Mouse (Mus musculus): Measurements from ENCODE around the gene Fam178b.
"Not testable (repeated sequence)": the region's sequence is repeated elsewhere in the genome, so short reads cannot be mapped to it uniquely, and the experiment has no call there.

Fam178b gene

DNA sequence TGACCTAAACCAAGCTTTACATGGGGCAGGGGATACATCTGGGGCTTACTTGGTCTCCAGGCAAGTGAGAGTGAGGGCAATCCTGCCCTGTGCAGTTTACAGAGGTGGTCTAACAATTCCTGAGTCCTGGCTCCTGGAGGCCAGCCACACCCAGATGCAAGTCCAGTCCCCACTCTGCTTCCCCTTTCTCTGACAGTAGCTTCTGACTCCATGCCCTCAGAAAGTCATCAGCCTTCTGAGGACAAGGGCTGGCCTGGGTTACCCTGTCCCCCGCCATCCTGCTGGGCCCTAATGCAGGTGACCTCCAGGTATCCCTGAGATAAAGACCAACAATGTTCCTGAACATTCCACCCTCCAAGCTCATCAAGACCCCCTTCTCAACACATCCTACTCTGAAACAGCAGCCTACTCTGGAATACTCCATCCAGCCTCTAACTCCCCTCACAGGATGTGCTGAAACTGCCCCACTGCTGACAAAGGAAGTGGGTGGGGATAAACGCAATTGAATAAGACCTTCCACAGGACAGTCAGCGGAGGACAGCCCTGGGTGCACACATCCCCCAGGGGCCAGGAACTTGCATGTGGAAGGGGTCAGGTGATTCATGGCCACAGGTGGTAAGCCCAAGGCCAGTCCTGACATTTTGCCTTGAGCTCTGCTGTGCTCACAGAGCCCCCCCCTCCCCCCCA is 52.8 kb downstream of the Fam178b start:
- no peak for DNase-seq (ENCODE audit: low spot score)

DNA sequence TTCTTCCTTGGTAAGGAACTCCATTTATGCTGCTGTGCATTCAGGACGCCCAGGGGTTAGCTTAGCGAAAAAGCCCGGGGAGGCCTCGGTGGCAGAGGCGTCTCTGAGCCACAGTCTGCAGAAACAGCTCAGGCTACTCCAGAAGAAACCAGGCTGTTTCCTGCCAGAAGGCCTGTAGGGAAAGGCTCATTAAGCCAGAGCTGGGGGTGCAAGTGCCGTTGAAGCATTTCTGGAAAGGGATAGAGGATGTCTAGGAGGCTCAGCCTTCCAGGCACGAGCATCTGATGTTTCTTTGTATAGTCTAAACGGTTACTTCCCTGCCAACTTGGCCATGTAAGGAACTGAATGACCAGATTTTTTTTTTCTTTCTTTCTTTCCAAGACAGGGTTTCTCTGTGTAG is 54.4 kb downstream of the Fam178b start:
- DNase-seq (ENCODE audit: low spot score) = no peak

DNA sequence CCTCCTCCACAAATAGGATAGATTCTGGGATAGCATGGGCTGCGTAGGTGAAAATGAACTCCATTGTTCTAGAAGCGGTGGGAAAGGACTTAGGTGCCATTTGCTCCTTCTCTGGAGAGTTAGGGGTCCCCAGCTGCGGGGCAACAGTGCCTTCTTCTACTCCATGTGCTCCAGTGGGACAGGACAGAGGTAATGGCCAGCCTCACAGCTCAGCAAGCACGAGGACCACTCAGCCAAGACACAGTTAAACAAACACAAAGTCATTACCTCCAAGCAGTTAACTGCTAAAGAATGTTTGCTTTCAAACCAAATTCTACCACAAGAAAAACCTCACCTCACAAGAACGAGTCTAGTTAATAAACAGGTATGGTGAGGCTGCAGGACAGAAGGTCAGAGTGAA is 57.5 kb downstream of the Fam178b start:
- no peak for DNase-seq (ENCODE audit: low spot score)

GRCm38 (mm10) chr1:36615958-36616357 is 67.0 kb downstream of the Fam178b start:
- not testable (repeated sequence) for DNase-seq (ENCODE audit: low spot score)

DNA sequence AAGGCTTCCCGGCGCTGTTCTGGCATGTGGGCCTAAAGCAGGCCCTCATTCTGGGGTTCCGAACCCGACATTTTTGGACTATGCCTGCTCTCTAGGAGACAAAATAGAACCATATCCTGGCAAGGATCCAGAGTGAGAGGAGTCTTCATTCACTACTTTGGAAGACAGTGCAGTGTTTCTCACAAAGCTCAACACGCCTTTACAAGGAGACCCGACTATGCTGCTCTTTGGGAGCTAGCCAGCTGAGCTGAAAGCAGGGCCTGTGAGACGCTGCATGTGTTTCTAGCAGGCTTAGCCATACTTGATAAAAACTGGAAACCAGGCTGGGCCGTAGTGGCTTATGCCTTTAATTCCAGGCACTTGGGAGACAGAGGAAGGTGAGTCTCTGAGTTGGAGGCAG is 67.8 kb downstream of the Fam178b start:
- DNase-seq (ENCODE audit: low spot score) = no peak

DNA sequence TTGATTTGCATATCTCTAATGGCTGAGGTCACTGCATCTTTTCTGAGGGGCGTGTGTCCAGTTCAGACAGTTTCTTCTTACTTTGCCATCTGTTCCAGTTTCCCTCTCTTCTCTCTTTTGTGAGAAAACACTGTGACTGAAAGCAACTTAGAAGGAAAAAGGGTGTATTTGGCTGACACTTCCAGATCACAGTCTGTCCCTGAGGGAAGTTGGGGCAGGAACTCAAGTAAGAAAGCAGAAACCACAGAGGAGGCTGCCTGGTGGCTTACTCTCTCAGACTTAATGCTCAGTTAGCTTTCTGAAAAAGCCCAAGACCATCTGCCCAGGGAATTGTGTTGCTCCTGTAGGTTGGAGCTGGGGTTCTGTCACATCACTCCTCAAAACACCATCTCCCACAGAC is 68.4 kb downstream of the Fam178b start:
- no peak for DNase-seq (ENCODE audit: low spot score)

GRCm38 (mm10) chr1:36613374-36613895 is 69.5 kb downstream of the Fam178b start:
- no peak for DNase-seq (ENCODE audit: low spot score)

- DNase-seq (ENCODE audit: low spot score) = no peak
These were observed 70.6 kb downstream of the Fam178b start for GRCm38 (mm10) chr1:36612362-36612761.

DNA sequence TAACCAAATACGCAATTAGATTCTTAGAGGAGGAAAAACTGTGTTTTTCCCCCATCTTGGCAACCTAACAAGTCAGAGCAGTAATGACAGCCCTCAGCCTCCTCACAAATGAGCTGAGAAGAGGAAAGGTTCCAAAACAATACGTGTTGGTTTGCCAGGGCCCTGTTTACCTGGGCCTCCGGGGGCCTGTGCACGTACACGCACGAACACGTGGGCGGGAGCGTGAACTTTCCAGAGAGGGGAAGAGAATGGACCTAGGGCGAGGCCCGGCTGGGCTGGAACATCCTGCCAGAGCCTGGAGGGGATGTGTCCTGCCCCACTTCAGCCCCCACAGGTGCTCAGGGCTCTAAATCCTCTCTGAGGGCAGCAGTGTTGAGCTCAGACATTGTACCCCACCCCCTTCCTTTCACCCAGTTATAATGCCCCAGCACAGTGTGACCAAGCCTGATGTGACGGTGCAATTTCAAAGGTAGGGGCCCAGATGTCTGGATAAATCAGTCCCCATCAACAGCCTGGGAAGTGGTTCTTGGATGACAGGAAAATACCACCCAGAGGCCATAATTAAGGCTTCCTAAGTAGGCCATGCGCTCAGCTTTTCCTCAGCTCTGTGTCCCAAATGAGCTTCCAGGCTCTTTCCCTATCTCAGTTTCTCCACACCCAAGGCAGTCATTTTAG is 71.4 kb downstream of the Fam178b start:
- DNase-seq (ENCODE audit: low spot score) = no peak

- DNase-seq (ENCODE audit: low spot score) = no peak
These were observed 74.8 kb downstream of the Fam178b start for GRCm38 (mm10) chr1:36608211-36608610.

DNA sequence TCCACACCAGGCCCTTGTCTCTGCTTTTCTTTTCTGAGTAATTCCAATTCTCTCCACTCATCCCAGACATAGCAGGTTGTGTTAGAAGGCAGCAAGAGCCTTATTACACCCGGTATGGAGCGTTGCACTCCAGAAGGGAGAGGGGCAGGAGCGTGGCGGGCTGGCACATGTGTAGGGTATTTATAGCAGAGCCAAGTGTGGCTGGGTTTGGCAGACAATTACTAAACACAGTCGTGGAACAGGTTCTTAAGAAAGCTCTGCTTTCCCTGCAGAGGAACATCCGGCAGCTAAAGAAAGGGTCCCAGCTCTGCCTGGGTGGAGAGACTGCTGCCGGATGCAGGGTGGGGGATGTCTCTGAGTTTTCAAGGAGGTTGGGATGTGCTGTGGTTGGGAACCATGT is 76.0 kb downstream of the Fam178b start:
- DNase-seq (ENCODE audit: low spot score) = no peak

DNA sequence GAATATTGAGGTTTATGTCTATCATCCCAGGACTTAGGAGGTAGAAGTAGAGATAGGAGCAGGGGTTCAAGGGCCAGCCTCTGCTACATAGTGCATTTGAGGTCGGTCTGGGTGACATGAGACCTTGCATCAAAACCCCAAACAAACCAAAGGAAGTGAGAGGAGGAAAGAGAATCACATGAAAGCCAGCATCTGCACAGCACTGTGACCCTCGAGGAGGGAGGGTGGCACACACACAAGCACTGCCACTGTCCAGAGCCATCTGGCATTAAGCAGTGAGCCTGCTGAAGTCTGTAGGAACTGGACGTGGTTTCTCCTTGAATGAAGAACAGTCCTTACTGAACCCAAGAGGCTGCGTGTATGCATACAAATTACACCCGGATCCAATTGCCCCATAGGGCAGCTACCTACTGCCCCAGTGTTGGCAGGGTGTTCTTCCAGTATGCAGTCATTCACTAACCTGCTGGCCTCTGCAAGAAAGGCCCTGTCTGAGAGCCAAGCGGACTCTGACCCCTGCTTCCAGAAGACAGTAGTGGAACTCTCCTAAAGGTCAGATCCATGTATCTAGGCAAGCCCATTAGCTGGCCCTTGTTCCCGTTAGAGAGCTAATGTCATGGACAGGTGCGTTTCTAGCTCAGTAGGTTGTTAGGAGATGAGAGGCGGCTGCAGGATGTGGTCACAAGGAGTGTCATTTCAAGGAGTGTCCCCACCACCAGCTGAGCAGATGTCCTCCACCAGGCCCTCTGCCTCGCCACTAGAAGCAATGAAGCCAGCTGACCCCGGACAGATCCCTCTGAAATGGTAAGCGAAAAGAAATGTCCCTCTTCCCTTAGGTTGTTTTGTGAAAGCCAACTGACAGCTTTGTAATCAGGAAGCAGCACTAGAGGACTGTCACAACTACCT is 78.5 kb downstream of the Fam178b start:
- no peak for DNase-seq (ENCODE audit: low spot score)

DNA sequence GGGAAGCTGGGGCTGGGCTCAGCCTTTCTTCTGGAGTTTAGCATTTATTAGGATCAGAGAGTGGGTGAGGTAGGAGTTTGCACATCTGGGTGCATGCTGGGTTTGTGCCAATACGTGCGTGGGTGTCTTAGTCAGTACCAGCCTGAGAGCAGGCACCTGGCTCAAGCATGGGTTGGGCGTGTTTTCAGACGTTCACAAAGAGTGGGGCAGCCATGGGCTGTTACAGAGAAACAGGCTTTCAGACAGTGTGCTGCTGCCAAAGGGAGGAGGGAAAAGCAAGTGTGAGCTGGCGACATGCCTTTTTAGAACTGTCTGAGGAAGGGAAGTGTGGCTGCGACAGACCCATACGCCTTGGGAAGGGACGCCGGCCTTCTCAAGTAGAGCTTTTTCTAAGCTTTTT is 79.6 kb downstream of the Fam178b start:
- peak; percentile 54 for DNase-seq (ENCODE audit: low spot score)

DNA sequence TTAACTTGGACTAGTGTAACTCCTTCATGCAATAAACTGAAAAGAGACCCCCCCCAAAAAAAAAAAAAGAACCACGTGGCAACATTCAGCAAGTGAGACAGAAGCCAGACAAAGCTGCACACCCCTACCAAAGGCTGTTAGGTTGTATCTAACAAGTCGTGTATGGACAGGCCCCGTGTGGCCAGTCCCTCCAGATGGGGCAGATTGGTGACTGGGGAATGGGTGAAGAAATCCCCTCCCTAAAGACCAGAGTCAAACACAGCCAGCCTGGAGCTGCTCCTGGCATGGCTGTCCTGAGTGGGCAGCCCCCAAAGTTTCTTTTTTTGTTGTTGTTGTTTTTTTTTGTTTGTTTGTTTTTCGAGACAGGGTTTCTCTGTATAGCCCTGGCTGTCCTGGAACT is 80.7 kb downstream of the Fam178b start:
- no peak for DNase-seq (ENCODE audit: low spot score)

- DNase-seq (ENCODE audit: low spot score) = no peak
These were observed 84.6 kb downstream of the Fam178b start for GRCm38 (mm10) chr1:36598411-36598810.

DNA sequence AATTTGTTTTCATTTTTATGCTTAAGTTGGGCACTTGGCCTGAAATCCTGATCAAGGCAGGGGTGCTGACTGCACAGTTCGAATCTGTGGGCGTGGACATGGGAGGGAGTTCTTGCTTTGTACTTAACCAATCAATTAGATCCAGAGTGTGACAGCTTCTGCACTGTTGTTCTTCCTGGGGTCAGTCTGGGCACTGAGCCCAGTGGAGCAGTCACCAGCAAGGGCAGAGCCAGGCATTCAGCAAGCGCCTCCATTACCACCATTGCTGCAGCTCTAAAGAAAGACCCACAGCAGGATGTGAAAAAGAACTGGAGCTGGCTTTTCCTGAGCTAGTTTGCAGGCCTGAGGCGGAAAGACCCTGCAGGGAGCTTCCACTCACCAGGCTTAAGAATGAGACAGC is 86.9 kb downstream of the Fam178b start:
- peak; percentile 66 for DNase-seq (ENCODE audit: low spot score)

GRCm38 (mm10) chr1:36595167-36595931 is 87.6 kb downstream of the Fam178b start:
- no peak for DNase-seq (ENCODE audit: low spot score)

DNA sequence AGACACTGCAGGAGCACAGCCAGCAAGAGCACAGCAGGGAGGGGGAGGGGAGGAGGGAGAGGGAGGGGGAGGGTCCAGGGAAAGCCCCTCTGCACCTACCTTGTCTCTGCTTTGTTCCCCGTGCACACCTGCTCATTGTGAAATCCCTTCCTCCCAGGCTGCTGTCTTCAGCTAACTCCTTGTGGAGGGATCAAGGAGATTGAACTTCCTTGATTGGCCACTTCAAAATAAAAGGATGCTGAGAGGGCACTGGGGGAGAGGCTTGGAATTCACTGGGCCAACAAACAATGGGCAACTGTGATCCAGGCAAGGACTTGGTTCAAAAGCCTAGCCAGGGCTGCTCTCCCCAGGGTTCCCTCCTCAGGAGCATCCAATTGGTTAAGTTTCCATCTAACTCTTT is 89.9 kb downstream of the Fam178b start:
- DNase-seq (ENCODE audit: low spot score) = no peak

- DNase-seq (ENCODE audit: low spot score) = no peak
These were observed 91.6 kb downstream of the Fam178b start for GRCm38 (mm10) chr1:36591408-36591807.

GRCm38 (mm10) chr1:36590664-36591063 is 92.3 kb downstream of the Fam178b start:
- no peak for DNase-seq (ENCODE audit: low spot score)

DNA sequence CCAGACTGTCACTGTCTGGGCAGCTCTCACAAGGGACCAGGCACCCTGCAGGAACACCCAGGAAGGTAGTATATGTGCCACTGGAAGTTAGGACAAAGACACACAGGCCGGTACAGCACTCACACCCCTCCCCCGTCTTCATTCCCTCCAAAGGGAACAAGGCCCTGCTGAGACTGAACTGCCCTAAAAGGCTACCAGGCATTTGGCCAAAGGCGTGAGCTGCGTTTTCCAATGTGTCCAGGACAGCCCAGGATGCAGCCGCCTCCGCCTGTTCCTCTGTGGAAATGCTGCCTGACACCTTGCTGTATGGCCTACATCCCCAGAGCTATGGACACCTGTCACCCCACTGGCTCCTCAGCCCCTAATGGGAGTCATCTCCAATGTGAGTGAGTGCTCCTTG is 93.5 kb downstream of the Fam178b start:
- peak; percentile 67 for DNase-seq (ENCODE audit: low spot score)
